19 mouse cellular contexts compared by ENCODE assay signal in genomic region chr6:23361842-23362451, GRCm38 (mm10).
"Had no signal": no experiment of that assay in that cellular context is flagged by ENCODE, and none has a peak within 500 bp of the region (broad histone marks: within the 10 kb centered on the region; RNA-seq: fewer than 3 reads in every experiment).

No protein-coding gene starts in this region.

- DNase-seq: kidney, adult 11 months; kidney, adult 8-10 months; kidney, postnatal 10 days; kidney, postnatal 36 days; layer of hippocampus, postnatal 36 days; liver, embryonic 13.5 days; lung, adult 2 months; lung, postnatal 14 days; lung, postnatal 4 days; right cerebral cortex, postnatal 25 days; spleen, adult 18-20 months; thymus, adult 18-20 months; thymus, postnatal 36 days had no signal

- H3K4me1 ChIP-seq: intestine, embryonic 15.5 days; kidney, embryonic 15.5 days; liver, embryonic 13.5 days; stomach, embryonic 15.5 days had no signal

- H3K27ac ChIP-seq: intestine, embryonic 15.5 days; kidney, embryonic 15.5 days; left cerebral cortex, adult 2 months; liver, embryonic 13.5 days; neural tube, embryonic 13.5 days; stomach, embryonic 15.5 days had no signal

- H3K27me3 ChIP-seq: intestine, embryonic 15.5 days; kidney, embryonic 15.5 days; liver, embryonic 13.5 days; neural tube, embryonic 13.5 days; stomach, embryonic 15.5 days had no signal

- H3K36me3 ChIP-seq: intestine, embryonic 15.5 days; kidney, embryonic 15.5 days; liver, embryonic 13.5 days; neural tube, embryonic 13.5 days; stomach, embryonic 15.5 days had no signal

- ATAC-seq: intestine, embryonic 15.5 days; midbrain, embryonic 16.5 days had no signal

- H3K4me3 ChIP-seq: intestine, embryonic 15.5 days; kidney, embryonic 15.5 days; left cerebral cortex, adult 2 months; liver, embryonic 13.5 days; neural tube, embryonic 13.5 days; stomach, embryonic 15.5 days had no signal

- H3K9me3 ChIP-seq: intestine, embryonic 15.5 days; kidney, embryonic 15.5 days; liver, embryonic 13.5 days; neural tube, embryonic 13.5 days; stomach, embryonic 15.5 days had no signal

- H3K4me2 ChIP-seq: intestine, embryonic 15.5 days; kidney, embryonic 15.5 days; liver, embryonic 13.5 days; neural tube, embryonic 13.5 days; stomach, embryonic 15.5 days had no signal

- H3K9ac ChIP-seq: intestine, embryonic 15.5 days; kidney, embryonic 15.5 days; liver, embryonic 13.5 days; neural tube, embryonic 13.5 days; stomach, embryonic 15.5 days had no signal
